Mouse (Mus musculus) G1E (cell line): Measurements from ENCODE around the gene P3h1. TPM values are rescaled to one million over a fixed set of nuclear protein-coding genes. Genes with fewer than 3 reads are reported as not detected.

Experiments used
- ATAC-seq: 2 replicates; pipeline ENCODE4 v1.8.0; 2016; ENCODE audit warnings: mild to moderate bottlenecking; ENCODE audit not compliant: insufficient number of reproducible peaks, poor library complexity, low FRiP score, severe bottlenecking; ENCODE audit errors: extremely low read depth
- DNase-seq: peaks from one replicate; pipeline ENCODE4 v3.0.0; 2012; ENCODE audit warnings: low spot score
- H3K27me3 ChIP-seq: 2 replicates; pipeline ENCODE4 v1.6.1; 2012; ENCODE audit warnings: mild to moderate bottlenecking, low read length, inconsistent platforms; ENCODE audit not compliant: insufficient read depth
- H3K36me3 ChIP-seq: replicated peaks from 2 replicates; pipeline ENCODE3; 2012; ENCODE audit warnings: mild to moderate bottlenecking, inconsistent platforms
- H3K4me1 ChIP-seq: 2 replicates; pipeline ENCODE4 v1.6.1; 2012; ENCODE audit warnings: low read depth, low read length, inconsistent platforms, mixed read lengths; ENCODE audit not compliant: insufficient read depth
- H3K4me3 ChIP-seq: 2 replicates; pipeline ENCODE4 v1.5.1; 2012; ENCODE audit warnings: low read depth, mild to moderate bottlenecking, inconsistent platforms, low read length, moderate library complexity, mixed read lengths
- H3K9me3 ChIP-seq: replicated peaks from 2 replicates; pipeline ENCODE4 v1.6.1; 2012; ENCODE audit warnings: inconsistent platforms
- CTCF ChIP-seq: IDR thresholded peaks from 2 replicates; pipeline ENCODE4 v1.5.1; 2012; ENCODE audit warnings: low read depth, low read length, inconsistent platforms, mixed read lengths
- GATA1 ChIP-seq: IDR thresholded peaks from 2 replicates; pipeline ENCODE4 v1.6.1; 2012; ENCODE audit warnings: borderline replicate concordance, low read length, inconsistent platforms, mixed read lengths
- GATA2 ChIP-seq: IDR thresholded peaks from 2 replicates; pipeline ENCODE4 v1.6.1; 2012; ENCODE audit warnings: low read depth, low read length, inconsistent platforms, borderline replicate concordance
- POLR2AphosphoS5 ChIP-seq: IDR thresholded peaks from 2 replicates; pipeline ENCODE4 v1.6.1; 2012; ENCODE audit warnings: low read depth, low read length, inconsistent platforms; ENCODE audit not compliant: insufficient replicate concordance
- TAL1 ChIP-seq: conservative IDR thresholded peaks from 2 replicates; pipeline ENCODE4 v1.6.1; 2012; ENCODE audit warnings: low read depth, low read length, inconsistent platforms, mixed read lengths
- polyA plus RNA-seq: library from polyadenylated mRNA; stranded (reverse); fragments of >175 nt; gene quantifications from 2 replicates; pipeline ENCODE4 v1.2.3, GENCODE M21; 2012
- total RNA-seq, 2 experiments: library from RNA; stranded (forward) in 1 of 2; stranded (reverse) in 1 of 2; fragments of 200-1000 nt in 1 of 2; fragments of >200 nt in 1 of 2; fragmentation: Nextera tagmentation in 1 of 2; gene quantifications; 2 replicates each; pipeline ENCODE4 v1.2.3; 2014 to 2017

P3h1 gene
- total and polyA plus RNA-seq, 3 experiments, result 4.6 to 14.1 (median 5.9) TPM

DNA sequence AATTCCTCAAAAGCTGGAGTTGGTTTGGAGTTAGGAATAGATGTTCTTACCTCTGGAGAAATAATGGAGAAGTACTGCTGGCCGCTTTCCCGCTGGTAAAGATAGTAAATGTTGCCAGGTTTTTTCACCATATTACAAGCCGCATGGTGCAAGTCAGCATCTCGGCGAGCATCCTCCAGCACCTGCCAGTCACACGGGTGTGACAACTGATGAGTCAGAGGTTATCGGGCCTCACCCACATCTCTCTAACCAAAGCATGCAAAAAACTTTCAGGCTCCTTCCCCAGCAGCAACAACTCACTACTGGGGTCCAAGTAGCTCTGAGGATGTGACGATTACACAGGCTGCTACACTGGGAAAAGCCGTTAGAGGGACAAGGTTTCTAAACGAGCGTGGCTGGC is 6.0 kb upstream of the P3h1 start:
- TF ChIP-seq GATA1 (no peak), TAL1 (no peak), POLR2AphosphoS5 (no peak), CTCF (no peak), GATA2 (no peak)
- Histone ChIP-seq H3K9me3 (no peaks in the 10 kb centered on the region), H3K27me3 (no peaks in the 10 kb centered on the region), H3K4me3 (no peak overlapping the region), H3K4me1 (peaks cover 9% of the 10 kb centered on the region; the same call in 1 of the 2 replicates), H3K36me3 (peaks cover 75% of the 10 kb centered on the region)
- DNase-seq, result no peak
- ATAC-seq, result no peak

DNA sequence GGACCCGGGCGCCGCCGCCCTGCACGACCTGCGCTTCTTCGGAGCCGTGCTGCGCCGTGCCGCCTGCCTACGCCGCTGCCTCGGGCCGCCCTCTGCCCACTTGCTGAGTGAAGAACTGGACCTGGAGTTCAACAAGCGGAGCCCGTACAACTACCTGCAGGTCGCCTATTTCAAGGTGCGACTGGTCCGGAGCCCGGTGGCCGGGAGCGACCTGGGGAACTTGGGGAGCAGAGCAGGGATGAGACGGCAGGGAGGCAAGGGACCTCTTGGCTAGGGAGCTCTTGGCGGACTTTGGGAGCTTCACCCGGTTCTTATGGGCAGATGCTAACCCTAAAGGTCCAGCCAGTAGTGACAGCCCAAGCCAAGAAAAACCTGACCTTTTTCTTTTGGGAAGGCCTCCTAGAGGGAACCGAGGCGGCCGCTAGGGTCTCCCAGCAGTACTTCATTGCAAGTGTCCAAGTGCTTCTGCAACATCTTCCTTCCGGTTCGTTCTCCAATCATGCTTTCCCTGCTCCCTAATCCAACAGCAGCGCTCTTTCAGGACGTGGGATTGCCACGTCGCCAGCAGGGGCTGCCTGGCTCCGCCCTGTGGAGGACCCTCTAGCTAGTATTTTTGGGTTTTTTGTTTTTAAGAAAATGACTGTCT is 664 bp downstream of the P3h1 start:
- Histone ChIP-seq H3K4me1 (peaks cover 20% of the 10 kb centered on the region), H3K36me3 (peaks cover 49% of the 10 kb centered on the region), H3K4me3 (peak overlapping the region; percentile 94), H3K27me3 (no peaks in the 10 kb centered on the region), H3K9me3 (no peaks in the 10 kb centered on the region)
- TF ChIP-seq GATA2 (no peak), TAL1 (no peak), POLR2AphosphoS5 (no peak), GATA1 (no peak), CTCF (no peak)
- DNase-seq, result peak; percentile 27
- no peak for ATAC-seq

DNA sequence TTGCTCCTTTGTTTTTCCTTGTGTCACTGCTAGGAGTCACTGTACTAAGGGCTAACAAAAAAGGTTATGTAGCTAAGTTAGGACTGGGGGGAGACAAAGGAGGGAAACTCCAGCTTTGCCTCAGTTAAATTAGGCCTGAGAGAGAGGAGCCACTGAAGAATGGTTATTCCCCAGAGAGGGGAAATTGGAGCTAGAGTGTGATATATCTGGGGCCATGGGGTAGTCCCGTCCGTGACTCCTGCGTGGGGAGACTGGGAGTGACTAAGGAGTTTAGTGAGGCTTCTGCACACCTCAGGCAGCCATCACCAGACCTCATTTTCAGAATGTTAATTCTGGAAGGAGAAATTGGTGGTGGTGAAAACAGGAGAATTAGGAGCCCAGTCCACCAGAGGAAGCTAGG is 1.6 kb downstream of the P3h1 start:
- no peak overlapping the region for H3K4me3 ChIP-seq
- H3K27me3 ChIP-seq, result no peaks in the 10 kb centered on the region
- peaks cover 25% of the 10 kb centered on the region for H3K4me1 ChIP-seq
- ATAC-seq (no peak), DNase-seq (no peak)
- no peak for TF ChIP-seq CTCF
- peaks cover 50% of the 10 kb centered on the region for H3K36me3 ChIP-seq
- no peaks in the 10 kb centered on the region for H3K9me3 ChIP-seq

DNA sequence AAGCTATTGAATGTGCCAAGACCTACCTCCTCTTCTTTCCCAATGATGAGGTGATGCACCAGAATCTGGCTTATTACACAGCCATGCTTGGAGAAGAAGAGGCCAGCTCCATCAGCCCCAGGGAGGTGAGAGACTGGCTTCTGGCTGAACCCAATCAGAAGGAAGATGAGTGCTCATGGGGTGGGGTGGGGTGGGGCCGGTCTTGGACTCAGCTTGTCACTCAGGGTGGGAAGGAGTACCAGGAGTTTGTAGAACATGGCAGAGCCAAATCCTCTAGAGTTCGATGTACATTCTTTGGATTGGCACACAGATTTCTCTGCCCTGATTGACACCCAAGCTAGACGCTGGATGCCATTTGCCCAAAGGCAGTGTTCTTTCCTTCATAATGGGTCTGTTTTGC is 5.9 kb downstream of the P3h1 start:
- ATAC-seq (no peak), DNase-seq (no peak)
- no peaks in the 10 kb centered on the region for H3K9me3 ChIP-seq
- peaks cover 70% of the 10 kb centered on the region for H3K36me3 ChIP-seq
- TF ChIP-seq GATA1 (no peak), CTCF (no peak), GATA2 (no peak), POLR2AphosphoS5 (no peak), TAL1 (no peak)
- no peak overlapping the region for H3K4me3 ChIP-seq
- no peaks in the 10 kb centered on the region for H3K27me3 ChIP-seq
- peaks cover 18% of the 10 kb centered on the region for H3K4me1 ChIP-seq

DNA sequence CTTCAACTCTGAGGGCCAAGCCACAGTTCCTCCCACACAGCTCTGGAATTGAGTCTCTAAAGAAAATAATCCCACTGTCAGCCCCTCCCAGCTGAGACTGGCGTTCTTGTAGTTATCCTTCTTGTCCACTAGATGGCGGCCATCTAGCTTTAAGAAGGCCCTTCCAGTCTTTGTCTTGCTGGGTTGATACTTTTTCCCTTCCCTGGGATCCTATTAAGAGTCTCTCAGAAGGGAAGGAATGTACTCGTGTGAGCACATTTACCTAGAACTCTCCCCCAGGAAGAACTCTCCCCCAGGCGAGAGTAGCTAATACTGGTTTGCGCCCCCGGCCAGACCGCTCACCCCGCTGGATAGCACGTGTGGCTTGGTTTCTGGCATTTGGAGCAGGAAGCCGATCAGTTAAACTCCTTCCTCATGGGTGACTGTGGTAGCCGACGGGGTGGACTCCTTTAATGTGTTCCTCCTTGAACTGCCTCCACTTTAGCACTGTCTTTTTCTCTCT is 6.5 kb downstream of the P3h1 start:
- peaks cover 76% of the 10 kb centered on the region for H3K36me3 ChIP-seq
- TF ChIP-seq GATA1 (no peak), CTCF (peak; percentile 88)
- DNase-seq (peak; percentile 61), ATAC-seq (peak; percentile 28; the same call in 1 of the 2 replicates)
- peaks cover 12% of the 10 kb centered on the region for H3K4me1 ChIP-seq
- no peak overlapping the region for H3K4me3 ChIP-seq
- no peaks in the 10 kb centered on the region for H3K27me3 ChIP-seq
- no peaks in the 10 kb centered on the region for H3K9me3 ChIP-seq

DNA sequence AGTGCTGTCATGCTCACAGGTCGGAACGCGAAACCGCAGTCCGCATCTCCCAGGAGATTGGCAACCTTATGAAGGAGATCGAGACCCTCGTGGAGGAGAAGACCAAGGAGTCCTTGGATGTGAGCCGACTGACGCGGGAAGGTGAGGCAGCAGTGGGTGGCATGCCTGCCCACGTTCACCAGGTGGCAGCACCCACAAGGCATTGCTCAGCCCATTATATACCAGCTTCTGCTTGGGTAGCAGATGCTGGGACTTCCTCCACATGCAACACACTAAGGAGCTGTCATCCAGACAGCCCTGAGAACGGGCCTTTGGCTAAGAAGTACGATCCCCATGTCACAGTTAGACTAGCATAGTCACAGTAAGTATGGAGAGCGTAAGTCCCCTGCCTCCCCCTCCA is 8.9 kb downstream of the P3h1 start:
- TF ChIP-seq CTCF (peak; percentile 19; the same call in 1 of the 2 replicates), POLR2AphosphoS5 (no peak)
- H3K4me3 ChIP-seq, result no peak overlapping the region
- H3K4me1 ChIP-seq, result peaks cover 5% of the 10 kb centered on the region; the same call in 1 of the 2 replicates
- H3K27me3 ChIP-seq, result no peaks in the 10 kb centered on the region
- peaks cover 84% of the 10 kb centered on the region for H3K36me3 ChIP-seq
- no peak for DNase-seq
- ATAC-seq, result no peak
- H3K9me3 ChIP-seq, result no peaks in the 10 kb centered on the region

DNA sequence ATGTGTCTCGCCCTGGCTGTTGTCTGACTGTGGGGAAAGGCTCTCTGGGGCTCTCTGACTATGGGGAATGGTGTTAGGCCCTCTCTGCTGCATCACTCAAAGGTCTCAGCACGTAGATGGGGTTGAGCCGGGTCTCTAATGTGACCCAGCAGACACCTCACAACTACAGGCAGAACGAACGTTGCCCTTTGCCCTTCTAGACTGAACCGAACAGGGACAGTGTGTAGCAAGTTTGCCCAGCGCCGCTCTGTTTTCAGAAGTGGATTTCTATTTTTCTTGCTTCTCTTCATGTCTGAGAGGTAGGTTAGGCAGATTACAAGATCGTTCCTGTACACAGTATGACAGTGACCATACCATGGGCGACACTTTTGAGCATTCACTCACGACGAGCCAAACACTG is 9.9 kb downstream of the P3h1 start:
- Histone ChIP-seq H3K9me3 (no peaks in the 10 kb centered on the region), H3K4me3 (no peak overlapping the region), H3K36me3 (peaks cover 82% of the 10 kb centered on the region), H3K27me3 (no peaks in the 10 kb centered on the region), H3K4me1 (peaks cover 7% of the 10 kb centered on the region; the same call in 1 of the 2 replicates)
- DNase-seq (no peak), ATAC-seq (no peak)
- no peak for TF ChIP-seq CTCF
- no peak for TF ChIP-seq GATA1
- TF ChIP-seq TAL1, result no peak
